Mouse (Mus musculus) heart, embryonic 15.5 days (tissue): ENCODE results near the gene Sec24b. TPM values are rescaled to one million over a fixed set of nuclear protein-coding genes. Genes with fewer than 3 reads are reported as not detected.
A peak's percentile ranks its signal among the peaks of the same experiment; 100 is the strongest.

Experiments
- ATAC-seq: fragments of 200-750 bp; cut with Nextera tagmentation; replicated peaks from 2 replicates; pipeline ENCODE4 v1.8.0; 2017; ENCODE audit warnings: low read depth, moderate TSS enrichment; ENCODE audit not compliant: insufficient number of reproducible peaks, insufficient read depth, low FRiP score
- H3K27ac ChIP-seq: fragments of 300-500 bp; sonication (generic); 2 replicates; pipeline ENCODE4 v1.5.1; 2015; ENCODE audit warnings: mild to moderate bottlenecking, inconsistent platforms
- H3K27me3 ChIP-seq: fragments of 300-500 bp; sonication (generic); 2 replicates; pipeline ENCODE4 v1.6.1; 2015; ENCODE audit warnings: inconsistent platforms
- H3K36me3 ChIP-seq: fragments of 300-500 bp; sonication (generic); 2 replicates; pipeline ENCODE4 v1.6.1; 2015; ENCODE audit warnings: mild to moderate bottlenecking, inconsistent platforms
- H3K4me1 ChIP-seq: fragments of 300-500 bp; sonication (generic); replicated peaks from 2 replicates; pipeline ENCODE4 v1.6.1; 2015; ENCODE audit warnings: inconsistent platforms
- H3K4me2 ChIP-seq: fragments of 300-500 bp; sonication (generic); 2 replicates; pipeline ENCODE4 v1.6.1; 2015; ENCODE audit warnings: inconsistent platforms, mild to moderate bottlenecking, moderate library complexity
- H3K4me3 ChIP-seq: fragments of 300-500 bp; sonication (generic); 2 replicates; pipeline ENCODE4 v1.5.1; 2015; ENCODE audit warnings: mild to moderate bottlenecking, inconsistent platforms
- H3K9ac ChIP-seq: fragments of 300-500 bp; sonication (generic); 2 replicates; pipeline ENCODE4 v1.6.1; 2015; ENCODE audit warnings: mild to moderate bottlenecking, inconsistent platforms
- H3K9me3 ChIP-seq: fragments of 300-500 bp; sonication (generic); replicated peaks from 2 replicates; pipeline ENCODE4 v1.6.1; 2016; ENCODE audit warnings: inconsistent platforms
- WGBS: fragments of 180-500 bp; shearing (Covaris S2); methylation state at CpG from one replicate; pipeline ENCODE4 v1.1.7; 2015; ENCODE audit warnings: mixed read lengths; 5-methylcytosine and 5-hydroxymethylcytosine counted together
- polyA plus RNA-seq: library from polyadenylated mRNA; unstranded; fragments of >200 nt; fragmentation: Nextera tagmentation; extraction: Ambion mirVana; gene quantifications from 2 replicates; pipeline ENCODE4 v1.2.1, GENCODE M21; 2015

Gene Sec24b
- polyA plus RNA-seq, 1 experiment from 2014 or later, result 19.3 TPM

GRCm38 (mm10) chr3:130079794-130080193 is 18.4 kb upstream of the Sec24b start:
- 3% methylated on average over 1 of the region's 1 CpGs for WGBS
- Histone ChIP-seq H3K27ac (no peak overlapping the region), H3K36me3 (no peaks in the 10 kb centered on the region), H3K9me3 (no peaks in the 10 kb centered on the region), H3K4me1 (no peaks in the 10 kb centered on the region), H3K27me3 (no peaks in the 10 kb centered on the region), H3K4me3 (no peak overlapping the region), H3K9ac (no peak overlapping the region), H3K4me2 (no peak overlapping the region)
- ATAC-seq, result no peak

- Histone ChIP-seq H3K4me1 (no peaks in the 10 kb centered on the region), H3K4me2 (no peak overlapping the region), H3K27me3 (no peaks in the 10 kb centered on the region), H3K27ac (no peak overlapping the region), H3K9me3 (no peaks in the 10 kb centered on the region), H3K9ac (no peak overlapping the region), H3K4me3 (no peak overlapping the region), H3K36me3 (no peaks in the 10 kb centered on the region)
- no peak for ATAC-seq
- WGBS, result 93% methylated on average over 9 of the region's 9 CpGs
These were observed 15.9 kb upstream of the Sec24b start for GRCm38 (mm10) chr3:130077291-130077690.

- Histone ChIP-seq H3K4me3 (no peak overlapping the region), H3K9ac (no peak overlapping the region), H3K27ac (no peak overlapping the region), H3K4me1 (no peaks in the 10 kb centered on the region), H3K9me3 (no peaks in the 10 kb centered on the region), H3K27me3 (no peaks in the 10 kb centered on the region), H3K36me3 (no peaks in the 10 kb centered on the region), H3K4me2 (no peak overlapping the region)
- no peak for ATAC-seq
- WGBS, result 33% methylated on average over 1 of the region's 1 CpGs
These were observed 14.4 kb upstream of the Sec24b start for GRCm38 (mm10) chr3:130075746-130076145.

- no peak overlapping the region for H3K4me3 ChIP-seq
- H3K4me1 ChIP-seq, result no peaks in the 10 kb centered on the region
- H3K4me2 ChIP-seq, result no peak overlapping the region
- no peak overlapping the region for H3K27ac ChIP-seq
- H3K36me3 ChIP-seq, result no peaks in the 10 kb centered on the region
- no peaks in the 10 kb centered on the region for H3K27me3 ChIP-seq
- no peak for ATAC-seq
- H3K9me3 ChIP-seq, result no peaks in the 10 kb centered on the region
- H3K9ac ChIP-seq, result no peak overlapping the region
- WGBS, result 65% methylated on average over 10 of the region's 10 CpGs
These were observed 11.7 kb upstream of the Sec24b start for GRCm38 (mm10) chr3:130073085-130073484.

- 51% methylated on average over 2 of the region's 2 CpGs for WGBS
- Histone ChIP-seq H3K4me3 (no peak overlapping the region), H3K9me3 (no peaks in the 10 kb centered on the region), H3K4me2 (no peak overlapping the region), H3K27ac (no peak overlapping the region), H3K36me3 (no peaks in the 10 kb centered on the region), H3K27me3 (no peaks in the 10 kb centered on the region), H3K4me1 (no peaks in the 10 kb centered on the region), H3K9ac (no peak overlapping the region)
- ATAC-seq, result no peak
These were observed 10.6 kb upstream of the Sec24b start for GRCm38 (mm10) chr3:130071918-130072317.

GRCm38 (mm10) chr3:130060396-130061029 is 840 bp downstream of the Sec24b start:
- Histone ChIP-seq H3K27ac (peak overlapping the region; percentile 95), H3K9me3 (no peaks in the 10 kb centered on the region), H3K36me3 (no peaks in the 10 kb centered on the region), H3K4me1 (peaks cover 40% of the 10 kb centered on the region), H3K4me2 (peak overlapping the region; percentile 76), H3K27me3 (no peaks in the 10 kb centered on the region), H3K9ac (peak overlapping the region; percentile 95), H3K4me3 (peak overlapping the region; percentile 88)
- ATAC-seq, result peak; percentile 89
- WGBS, result under 1% methylated on average over 79 of the region's 92 CpGs

GRCm38 (mm10) chr3:130059805-130060395 is 1.5 kb downstream of the Sec24b start:
- Histone ChIP-seq H3K9ac (peak overlapping the region; percentile 95), H3K27ac (peak overlapping the region; percentile 95), H3K36me3 (no peaks in the 10 kb centered on the region), H3K4me1 (peaks cover 46% of the 10 kb centered on the region), H3K4me2 (peak overlapping the region; percentile 76), H3K27me3 (no peaks in the 10 kb centered on the region), H3K4me3 (peak overlapping the region; percentile 88), H3K9me3 (no peaks in the 10 kb centered on the region)
- whole genome bisulfite sequencing, result under 1% methylated on average over 39 of the region's 42 CpGs
- ATAC-seq, result no peak

- Histone ChIP-seq H3K27me3 (no peaks in the 10 kb centered on the region), H3K9ac (no peak overlapping the region), H3K36me3 (no peaks in the 10 kb centered on the region), H3K4me3 (no peak overlapping the region), H3K4me2 (peak overlapping the region; percentile 76), H3K27ac (peak overlapping the region; percentile 59), H3K4me1 (peaks cover 60% of the 10 kb centered on the region), H3K9me3 (no peaks in the 10 kb centered on the region)
- no peak for ATAC-seq
- 57% methylated on average over 2 of the region's 2 CpGs for WGBS
These were observed 2.9 kb downstream of the Sec24b start for GRCm38 (mm10) chr3:130058488-130058887.

GRCm38 (mm10) chr3:130057569-130058345 is 3.6 kb downstream of the Sec24b start:
- 52% methylated on average over 14 of the region's 14 CpGs for WGBS
- H3K9ac ChIP-seq, result no peak overlapping the region; the same call in 1 of the 2 replicates
- peaks cover 66% of the 10 kb centered on the region for H3K4me1 ChIP-seq
- peak overlapping the region; percentile 59 for H3K27ac ChIP-seq
- no peaks in the 10 kb centered on the region for H3K9me3 ChIP-seq
- H3K4me3 ChIP-seq, result 0 out of 2 replicates have a peak overlapping the region, but pooled peaks have one; percentile 7
- peak overlapping the region; percentile 76 for H3K4me2 ChIP-seq
- H3K36me3 ChIP-seq, result no peaks in the 10 kb centered on the region
- no peak for ATAC-seq
- H3K27me3 ChIP-seq, result no peaks in the 10 kb centered on the region

- Histone ChIP-seq H3K27ac (no peak overlapping the region), H3K4me1 (peaks cover 65% of the 10 kb centered on the region), H3K9me3 (no peaks in the 10 kb centered on the region), H3K36me3 (no peaks in the 10 kb centered on the region), H3K27me3 (no peaks in the 10 kb centered on the region), H3K4me2 (no peak overlapping the region), H3K9ac (no peak overlapping the region), H3K4me3 (no peak overlapping the region)
- no peak for ATAC-seq
- 73% methylated on average over 15 of the region's 15 CpGs for WGBS
These were observed 5.7 kb downstream of the Sec24b start for GRCm38 (mm10) chr3:130055416-130056385.

- no peak overlapping the region for H3K4me2 ChIP-seq
- H3K9ac ChIP-seq, result no peak overlapping the region
- 47% methylated on average over 6 of the region's 6 CpGs for WGBS
- peaks cover 64% of the 10 kb centered on the region for H3K4me1 ChIP-seq
- no peak overlapping the region for H3K4me3 ChIP-seq
- H3K27ac ChIP-seq, result peak overlapping the region; percentile 67; the same call in 1 of the 2 replicates
- H3K9me3 ChIP-seq, result no peaks in the 10 kb centered on the region
- no peaks in the 10 kb centered on the region for H3K36me3 ChIP-seq
- H3K27me3 ChIP-seq, result no peaks in the 10 kb centered on the region
- no peak for ATAC-seq
These were observed 6.8 kb downstream of the Sec24b start for GRCm38 (mm10) chr3:130054587-130054986.
